Mouse (Mus musculus): ENCODE results near the gene Ccdc78. TPM values are rescaled to one million over a fixed set of nuclear protein-coding genes. Genes with fewer than 3 reads are reported as not detected.

Ccdc78 gene
- not detected in 4 replicates for total RNA-seq (2023; ENCODE audit: inconsistent age)

GRCm38 (mm10) chr17:25786280-25786679, at the start of gene Ccdc78:
Ccdc78 (plus strand) TSS chr17:25786580.

GRCm38 (mm10) chr17:25754241-25754640, 32.1 kb upstream of the Ccdc78 start, which contains the start of gene Msln:
Msln (minus strand) TSS chr17:25754378.

GRCm38 (mm10) chr17:25773549-25774120, 12.7 kb upstream of the Ccdc78 start, which contains the start of gene Narfl:
Narfl (plus strand) TSS chr17:25773776.

GRCm38 (mm10) chr17:25785281-25785745, 1.1 kb upstream of the Ccdc78 start, which contains the start of gene Haghl:
Haghl (minus strand) TSS chr17:25785673.

GRCm38 (mm10) chr17:25792615-25793014, 6.2 kb downstream of the Ccdc78 start, which contains the start of gene Fam173a:
Fam173a (minus strand) TSS chr17:25792901.

GRCm38 (mm10) chr17:25795609-25796092, 9.3 kb downstream of the Ccdc78 start, which contains the start of gene AC134908.4:
AC134908.4 (minus strand) TSS chr17:25795659.

GRCm38 (mm10) chr17:25796951-25797369, 10.6 kb downstream of the Ccdc78 start, which contains the start of gene Metrn:
Metrn (minus strand) TSS chr17:25797136.

GRCm38 (mm10) chr17:25808789-25809605, 22.6 kb downstream of the Ccdc78 start, which contains the start of gene Fbxl16:
Fbxl16 (plus strand) TSS chr17:25809085.

GRCm38 (mm10) chr17:25823452-25823851, 37.1 kb downstream of the Ccdc78 start, which contains the start of gene Wdr24:
Wdr24 (plus strand) TSS chr17:25823627.

GRCm38 (mm10) chr17:25828712-25829557, 42.6 kb downstream of the Ccdc78 start, which contains the start of gene Jmjd8:
Jmjd8 (plus strand) TSS chr17:25828867.

GRCm38 (mm10) chr17:25833291-25833663, 46.9 kb downstream of the Ccdc78 start, which contains the start of gene Stub1:
Stub1 (minus strand) TSS chr17:25833404.

GRCm38 (mm10) chr17:25837076-25837410, 50.7 kb downstream of the Ccdc78 start, which contains the start of gene Rhbdl1:
Rhbdl1 (minus strand) TSS chr17:25837295.

Other genes starting within 250 kb of the Ccdc78 start
- 0.21 to 0.67 TPM in 2 of 4 replicates, not detected in the others for gene Sox8, start 215.9 kb upstream of the Ccdc78 start, total RNA-seq (2023; ENCODE audit: inconsistent age)
- gene Lmf1, start 207.5 kb upstream of the Ccdc78 start, total RNA-seq (2023; ENCODE audit: inconsistent age) = 26.7 to 32.2 TPM (median 29.1 TPM) in 4 replicates
- gene Gng13, start 69.4 kb upstream of the Ccdc78 start, total RNA-seq (2023; ENCODE audit: inconsistent age) = not detected in 4 replicates
- 6.4 to 12.4 TPM (median 8.6 TPM) in 4 replicates for gene Chtf18, start 59.2 kb upstream of the Ccdc78 start, total RNA-seq (2023; ENCODE audit: inconsistent age)
- 5.2 to 7.4 TPM (median 7.3 TPM) in 4 replicates for gene Rpusd1, start 58.9 kb upstream of the Ccdc78 start, total RNA-seq (2023; ENCODE audit: inconsistent age)
- not detected in 4 replicates for gene Mslnl, start 50.5 kb upstream of the Ccdc78 start, total RNA-seq (2023; ENCODE audit: inconsistent age)
- gene Msln, start 32.2 kb upstream of the Ccdc78 start, total RNA-seq (2023; ENCODE audit: inconsistent age) = 1.6 TPM in 1 of 4 replicates, not detected in the others
- 27.3 to 40.0 TPM (median 36.0 TPM) in 4 replicates for gene Narfl, start 12.8 kb upstream of the Ccdc78 start, total RNA-seq (2023; ENCODE audit: inconsistent age)
- gene Haghl, start 907 bp upstream of the Ccdc78 start, total RNA-seq (2023; ENCODE audit: inconsistent age) = 16.0 to 24.2 TPM (median 19.1 TPM) in 4 replicates
- gene Fam173a, start 6.3 kb downstream of the Ccdc78 start, total RNA-seq (2023; ENCODE audit: inconsistent age) = 46.3 to 58.4 TPM (median 50.0 TPM) in 4 replicates
- 1.5 TPM in 1 of 4 replicates, not detected in the others for gene AC134908.4, start 9.1 kb downstream of the Ccdc78 start, total RNA-seq (2023; ENCODE audit: inconsistent age)
- gene Metrn, start 10.6 kb downstream of the Ccdc78 start, total RNA-seq (2023; ENCODE audit: inconsistent age) = 10.2 to 15.1 TPM (median 13.2 TPM) in 4 replicates
- gene Fbxl16, start 22.5 kb downstream of the Ccdc78 start, total RNA-seq (2023; ENCODE audit: inconsistent age) = not detected in 4 replicates
- gene Wdr24, start 37.0 kb downstream of the Ccdc78 start, total RNA-seq (2023; ENCODE audit: inconsistent age) = 17.0 to 23.5 TPM (median 22.7 TPM) in 4 replicates
- gene Jmjd8, start 42.3 kb downstream of the Ccdc78 start, total RNA-seq (2023; ENCODE audit: inconsistent age) = 26.8 to 30.2 TPM (median 29.3 TPM) in 4 replicates
- gene Stub1, start 46.8 kb downstream of the Ccdc78 start, total RNA-seq (2023; ENCODE audit: inconsistent age) = 62.5 to 74.1 TPM (median 64.8 TPM) in 4 replicates
- 0.84 to 2.9 TPM (median 1.9 TPM) in 4 replicates for gene Rhbdl1, start 50.7 kb downstream of the Ccdc78 start, total RNA-seq (2023; ENCODE audit: inconsistent age)
- 3.4 to 4.4 TPM (median 3.6 TPM) in 4 replicates for gene Gm20683, start 55.2 kb downstream of the Ccdc78 start, total RNA-seq (2023; ENCODE audit: inconsistent age)
- 61.4 to 71.1 TPM (median 69.6 TPM) in 4 replicates for gene Rhot2, start 58.3 kb downstream of the Ccdc78 start, total RNA-seq (2023; ENCODE audit: inconsistent age)
- 33.3 to 45.0 TPM (median 38.3 TPM) in 4 replicates for gene Wdr90, start 74.9 kb downstream of the Ccdc78 start, total RNA-seq (2023; ENCODE audit: inconsistent age)
- gene Mcrip2, start 82.2 kb downstream of the Ccdc78 start, total RNA-seq (2023; ENCODE audit: inconsistent age) = 0.69 to 3.3 TPM (median 3.0 TPM) in 3 of 4 replicates, not detected in the other
- gene Mettl26, start 88.5 kb downstream of the Ccdc78 start, total RNA-seq (2023; ENCODE audit: inconsistent age) = 24.4 to 27.9 TPM (median 26.1 TPM) in 4 replicates
- gene Wfikkn1, start 94.3 kb downstream of the Ccdc78 start, total RNA-seq (2023; ENCODE audit: inconsistent age) = 5.7 to 6.6 TPM (median 6.0 TPM) in 4 replicates
- 20.9 to 25.3 TPM (median 23.0 TPM) in 4 replicates for gene Rab40c, start 133.1 kb downstream of the Ccdc78 start, total RNA-seq (2023; ENCODE audit: inconsistent age)
- gene Pigq, start 158.4 kb downstream of the Ccdc78 start, total RNA-seq (2023; ENCODE audit: inconsistent age) = 75.7 to 84.9 TPM (median 77.1 TPM) in 4 replicates
- gene Nhlrc4, start 158.4 kb downstream of the Ccdc78 start, total RNA-seq (2023; ENCODE audit: inconsistent age) = not detected in 4 replicates
- gene A930017K11Rik, start 166.0 kb downstream of the Ccdc78 start, total RNA-seq (2023; ENCODE audit: inconsistent age) = 0.21 TPM in 1 of 4 replicates, not detected in the others
- 35.7 to 39.1 TPM (median 38.2 TPM) in 4 replicates for gene Capn15, start 199.2 kb downstream of the Ccdc78 start, total RNA-seq (2023; ENCODE audit: inconsistent age)

All from B cell, adult (primary cell).